Mouse (Mus musculus) CH12.LX (cell line): ENCODE measurements at regions not wholly inside any gene's neighbourhood (a gene's known extent, or its start where the extent isn't known, plus 50 kb on each side); places are given as distances from the start of the nearest gene placed in this dataset.
A peak's percentile ranks its signal among the peaks of the same experiment; 100 is the strongest.

ENCODE experiments used
- DNase-seq: peaks from one replicate; pipeline ENCODE4 v3.0.0-alpha.2; 2013; ENCODE audit errors: extremely low read depth
- H3K27ac ChIP-seq: 2 replicates; pipeline ENCODE4 v1.5.1; 2012; ENCODE audit warnings: low read depth, mild to moderate bottlenecking, control low read depth, moderate library complexity; ENCODE audit not compliant: insufficient read depth
- H3K27me3 ChIP-seq: replicated peaks from 2 replicates; pipeline ENCODE3; 2012; ENCODE audit warnings: inconsistent platforms
- H3K36me3 ChIP-seq, 2 experiments: replicated peaks in 1 of 2; 2 replicates each; pipeline versions ENCODE3 to v1.6.1; 2012; ENCODE audit warnings: inconsistent platforms in 1 of 2, low read length in 1 of 2, mild to moderate bottlenecking in 1 of 2, mixed read lengths in 1 of 2, moderate library complexity in 1 of 2; ENCODE audit not compliant: control insufficient read depth in 1 of 2, insufficient read depth in 1 of 2
- H3K4me1 ChIP-seq, 2 experiments: 2 replicates each; pipeline ENCODE4 v1.6.1; 2012; ENCODE audit warnings: inconsistent platforms in 1 of 2, moderate library complexity in 1 of 2; ENCODE audit not compliant: insufficient read depth in 2 of 2, control insufficient read depth in 1 of 2
- H3K4me2 ChIP-seq: 2 replicates; pipeline ENCODE4 v1.6.1; 2012; ENCODE audit warnings: low read depth, mild to moderate bottlenecking, control low read depth; ENCODE audit not compliant: poor library complexity, insufficient read depth, severe bottlenecking
- H3K4me3 ChIP-seq, 3 experiments: fragments of 150-350 bp in 1 of 3; sonication (generic) in 1 of 3; replicated peaks in 1 of 3; 2 replicates each; pipeline versions ENCODE3 to v1.5.1; 2011 to 2012; ENCODE audit warnings: low read depth in 2 of 3, low read length in 2 of 3, mild to moderate bottlenecking in 2 of 3, moderate library complexity in 2 of 3, control low read depth in 1 of 3, improper control_type of control experiment in 1 of 3, inconsistent platforms in 1 of 3, mixed read lengths in 1 of 3; ENCODE audit not compliant: poor library complexity in 1 of 3
- H3K79me2 ChIP-seq: replicated peaks from 2 replicates; pipeline ENCODE4 v1.6.1; 2012; ENCODE audit warnings: mild to moderate bottlenecking, moderate library complexity; ENCODE audit not compliant: control insufficient read depth, poor library complexity, insufficient read depth, severe bottlenecking; ENCODE audit errors: extremely low read depth
- H3K9ac ChIP-seq: 2 replicates; pipeline ENCODE4 v1.6.1; 2012; ENCODE audit warnings: low read depth, mild to moderate bottlenecking, control low read depth, moderate library complexity; ENCODE audit not compliant: insufficient read depth
- H3K9me3 ChIP-seq: replicated peaks from 2 replicates; pipeline ENCODE3; 2012; ENCODE audit warnings: low read length, inconsistent platforms, mixed read lengths
- BHLHE40 ChIP-seq: IDR thresholded peaks from 2 replicates; pipeline ENCODE4 v1.6.1; 2011; ENCODE audit warnings: mild to moderate bottlenecking, low read depth, low read length, improper control_type of control experiment
- CHD1 ChIP-seq: IDR thresholded peaks from 2 replicates; pipeline ENCODE4 v1.6.1; 2012; ENCODE audit warnings: low read depth, low read length, improper control_type of control experiment, inconsistent platforms
- CHD2 ChIP-seq: IDR thresholded peaks from 2 replicates; pipeline ENCODE4 v1.6.1; 2011; ENCODE audit warnings: low read length, improper control_type of control experiment
- CTCF ChIP-seq, 2 experiments: IDR thresholded peaks in 1 of 2; conservative IDR thresholded peaks in 1 of 2; 2 replicates each; pipeline ENCODE4 v1.5.1; 2011 to 2012; ENCODE audit warnings: low read depth in 2 of 2, low read length in 2 of 2, improper control_type of control experiment in 1 of 2, inconsistent platforms in 1 of 2, mild to moderate bottlenecking in 1 of 2, moderate library complexity in 1 of 2
- E2F4 ChIP-seq: IDR thresholded peaks from 2 replicates; pipeline ENCODE4 v1.6.1; 2011; ENCODE audit warnings: low read depth, low read length, improper control_type of control experiment; ENCODE audit not compliant: insufficient replicate concordance
- ELF1 ChIP-seq: IDR thresholded peaks from 2 replicates; pipeline ENCODE4 v1.6.1; 2014; ENCODE audit warnings: low read depth, mild to moderate bottlenecking, inconsistent platforms, low read length, improper control_type of control experiment
- EP300 ChIP-seq: IDR thresholded peaks from 2 replicates; pipeline ENCODE4 v1.6.1; 2011; ENCODE audit warnings: low read length, improper control_type of control experiment
- ETS1 ChIP-seq: conservative IDR thresholded peaks from 2 replicates; pipeline ENCODE4 v1.6.1; 2012; ENCODE audit warnings: low read depth, mild to moderate bottlenecking, inconsistent platforms, low read length, improper control_type of control experiment, moderate library complexity
- GABPA ChIP-seq: IDR thresholded peaks from 2 replicates; pipeline ENCODE4 v1.6.1; 2012; ENCODE audit warnings: low read depth, low read length, improper control_type of control experiment, inconsistent platforms; ENCODE audit not compliant: insufficient replicate concordance
- IRF4 ChIP-seq: IDR thresholded peaks from 2 replicates; pipeline ENCODE4 v1.6.1; 2014; ENCODE audit warnings: low read depth, mild to moderate bottlenecking, inconsistent platforms, low read length, improper control_type of control experiment
- JUND ChIP-seq: conservative IDR thresholded peaks from 2 replicates; pipeline ENCODE4 v1.6.1; 2011; ENCODE audit warnings: low read depth, low read length, improper control_type of control experiment
- KAT2A ChIP-seq: IDR thresholded peaks from 2 replicates; pipeline ENCODE4 v1.6.1; 2012; ENCODE audit warnings: low read length, improper control_type of control experiment, inconsistent platforms; ENCODE audit not compliant: insufficient replicate concordance
- MAFK ChIP-seq: IDR thresholded peaks from 2 replicates; pipeline ENCODE4 v1.6.1; 2011; ENCODE audit warnings: low read length, improper control_type of control experiment; ENCODE audit not compliant: insufficient replicate concordance
- MAX ChIP-seq: IDR thresholded peaks from 2 replicates; pipeline ENCODE4 v1.6.1; 2011; ENCODE audit warnings: low read length, improper control_type of control experiment
- MEF2A ChIP-seq: IDR thresholded peaks from 2 replicates; pipeline ENCODE4 v1.6.1; 2014; ENCODE audit warnings: low read depth, mild to moderate bottlenecking, inconsistent platforms, low read length, improper control_type of control experiment, borderline replicate concordance
- MXI1 ChIP-seq: IDR thresholded peaks from 2 replicates; pipeline ENCODE4 v1.6.1; 2011; ENCODE audit warnings: mild to moderate bottlenecking, low read depth, low read length, improper control_type of control experiment
- MYC ChIP-seq: IDR thresholded peaks from 2 replicates; pipeline ENCODE4 v1.6.1; 2011; ENCODE audit warnings: low read depth, mild to moderate bottlenecking, improper control_type of control experiment, low read length
- NELFE ChIP-seq: IDR thresholded peaks from 2 replicates; pipeline ENCODE4 v1.6.1; 2011; ENCODE audit warnings: low read depth, low read length, improper control_type of control experiment
- NRF1 ChIP-seq: IDR thresholded peaks from 2 replicates; pipeline ENCODE4 v1.6.1; 2014; ENCODE audit warnings: low read depth, mild to moderate bottlenecking, inconsistent platforms, low read length, improper control_type of control experiment, moderate library complexity
- PAX5 ChIP-seq: IDR thresholded peaks from 2 replicates; pipeline ENCODE4 v1.6.1; 2012; ENCODE audit warnings: low read length, inconsistent platforms, mixed read lengths
- POLR2A ChIP-seq: IDR thresholded peaks from 2 replicates; pipeline ENCODE4 v1.6.1; 2011; ENCODE audit warnings: low read depth, mild to moderate bottlenecking, improper control_type of control experiment, low read length
- POLR2AphosphoS2 ChIP-seq: IDR thresholded peaks from 2 replicates; pipeline ENCODE4 v1.6.1; 2011; ENCODE audit warnings: low read depth, low read length, improper control_type of control experiment
- RAD21 ChIP-seq: IDR thresholded peaks from 2 replicates; pipeline ENCODE4 v1.6.1; 2011; ENCODE audit warnings: low read depth, mild to moderate bottlenecking, low read length, improper control_type of control experiment, moderate library complexity
- RCOR1 ChIP-seq: conservative IDR thresholded peaks from 2 replicates; pipeline ENCODE4 v1.6.1; 2012; ENCODE audit warnings: low read depth, mild to moderate bottlenecking, inconsistent platforms, low read length, improper control_type of control experiment
- SIN3A ChIP-seq: IDR thresholded peaks from 2 replicates; pipeline ENCODE4 v1.6.1; 2012; ENCODE audit warnings: low read length, improper control_type of control experiment, inconsistent platforms
- TBP ChIP-seq: conservative IDR thresholded peaks from 2 replicates; pipeline ENCODE4 v1.6.1; 2011; ENCODE audit warnings: low read depth, low read length, improper control_type of control experiment
- TCF12 ChIP-seq: IDR thresholded peaks from 2 replicates; pipeline ENCODE4 v1.6.1; 2014; ENCODE audit warnings: low read depth, mild to moderate bottlenecking, inconsistent platforms, low read length, improper control_type of control experiment
- UBTF ChIP-seq: IDR thresholded peaks from 2 replicates; pipeline ENCODE4 v1.6.1; 2012; ENCODE audit warnings: low read depth, mild to moderate bottlenecking, inconsistent platforms, low read length, improper control_type of control experiment, moderate library complexity
- USF1 ChIP-seq: IDR thresholded peaks from 2 replicates; pipeline ENCODE4 v1.6.1; 2014; ENCODE audit warnings: low read depth, mild to moderate bottlenecking, inconsistent platforms, low read length, improper control_type of control experiment
- ZKSCAN1 ChIP-seq: IDR thresholded peaks from 2 replicates; pipeline ENCODE4 v1.6.1; 2012; ENCODE audit warnings: low read depth, inconsistent platforms, low read length, improper control_type of control experiment, borderline replicate concordance
- ZMIZ1 ChIP-seq: IDR thresholded peaks from 2 replicates; pipeline ENCODE4 v1.6.1; 2012; ENCODE audit warnings: low read depth, mild to moderate bottlenecking, inconsistent platforms, low read length, improper control_type of control experiment
- ZNF384 ChIP-seq: IDR thresholded peaks from 2 replicates; pipeline ENCODE4 v1.6.1; 2012; ENCODE audit warnings: low read depth, low read length, improper control_type of control experiment, inconsistent platforms
- dilution Hi-C: fragments of 300-500 bp; cut with MboI; formaldehyde crosslinking; loops from 2 replicates; pipeline ENCODE4 v1.14.3; 2020; ENCODE audit warnings: low sequenced_read_pairs; ENCODE audit not compliant: extremely low pct_unique_long_range_greater_than_20kb, extremely low pct_ligation_motif_present
- in situ Hi-C: fragments of 300-500 bp; cut with MboI; formaldehyde crosslinking; loops from 3 replicates; pipeline ENCODE4 v1.14.3; 2019; ENCODE audit warnings: low sequenced_read_pairs, low pct_ligation_motif_present, low pct_unique_long_range_greater_than_20kb, mixed read lengths

- H3K9me3 ChIP-seq, result peaks cover 20% of the 10 kb centered on the region
- peaks cover 50% of the 10 kb centered on the region for H3K27me3 ChIP-seq
- dilution Hi-C loops, result no loop called here
- H3K36me3 ChIP-seq, result no peaks in the 10 kb centered on the region
- no peak overlapping the region for H3K4me3 ChIP-seq
- H3K9ac ChIP-seq, result no peak overlapping the region
- in situ Hi-C loops, result no loop called here
- H3K4me1 ChIP-seq, result peaks cover 4 to 22% of the 10 kb centered on the region in 2 experiments
- no peak overlapping the region for H3K4me2 ChIP-seq
- H3K27ac ChIP-seq, result no peak overlapping the region
- no peak for DNase-seq
- no peaks in the 10 kb centered on the region for H3K79me2 ChIP-seq
- TF ChIP-seq MEF2A (no peak), POLR2AphosphoS2 (no peak), ZKSCAN1 (no peak), TBP (no peak), MXI1 (no peak), POLR2A (no peak), ZNF384 (no peak), NELFE (no peak), CHD1 (no peak)
These were observed 345.0 kb upstream of the Gm10131 start for GRCm38 (mm10) chr8:34456543-34456942.

- Histone ChIP-seq H3K9me3 (peaks cover 14% of the 10 kb centered on the region), H3K4me3 (no peak overlapping the region), H3K27me3 (peaks cover 52% of the 10 kb centered on the region), H3K79me2 (no peaks in the 10 kb centered on the region), H3K9ac (no peak overlapping the region), H3K36me3 (no peaks in the 10 kb centered on the region), H3K4me1 (peaks cover 4 to 22% of the 10 kb centered on the region in 2 experiments), H3K4me2 (peak overlapping the region; percentile 13), H3K27ac (no peak overlapping the region)
- DNase-seq, result peak; percentile 84
- TF ChIP-seq RCOR1 (peak; percentile 88), CHD2 (no peak), IRF4 (peak; percentile 70), ETS1 (peak; percentile 78), PAX5 (no peak), MAFK (peak; percentile 60; the same call in 1 of the 2 replicates), MEF2A (0 out of 2 replicates have a peak, but pooled peaks have one; percentile 46), USF1 (no peak), NRF1 (peak; percentile 78), RAD21 (peak; percentile 0; the same call in 1 of the 2 replicates), E2F4 (no peak), TCF12 (peak; percentile 94), KAT2A (0 out of 2 replicates have a peak, but pooled peaks have one; percentile 63), UBTF (no peak), ELF1 (peak; percentile 60; the same call in 1 of the 2 replicates), ZMIZ1 (0 out of 2 replicates have a peak, but pooled peaks have one; percentile 37), EP300 (peak; percentile 84), MXI1 (peak; percentile 58; the same call in 1 of the 2 replicates), BHLHE40 (peak; percentile 71), GABPA (no peak), MYC (peak; percentile 69), CTCF (conservative IDR thresholded peaks at IDR 0.05 in 1 of 2, IDR thresholded peaks at IDR 0.05 in 1 of 2; ENCODE audit: low read depth in 2 of 2, low read length in 2 of 2) (no peak), MAX (peak; percentile 61), SIN3A (peak; percentile 80), JUND (no peak)
- in situ Hi-C loops (no loop called here), dilution Hi-C loops (no loop called here)
These were observed 343.8 kb upstream of the Gm10131 start for GRCm38 (mm10) chr8:34455376-34455775.
